Mouse (Mus musculus) forebrain, embryonic 11.5 days (tissue): ENCODE data around the gene Bud31. TPM values are rescaled to one million over a fixed set of nuclear protein-coding genes. Genes with fewer than 3 reads are reported as not detected.

Source experiments
- ATAC-seq: fragments of 200-750 bp; cut with Nextera tagmentation; replicated peaks from 2 replicates; pipeline ENCODE4 v1.8.0; 2017; ENCODE audit warnings: moderate TSS enrichment; ENCODE audit not compliant: low FRiP score
- DNase-seq: peaks from one replicate; pipeline ENCODE4 v3.0.0-alpha.2; 2017; ENCODE audit warnings: low spot score
- H3K27ac ChIP-seq: fragments of 300-500 bp; sonication (generic); 2 replicates; pipeline ENCODE4 v1.5.1; 2014; ENCODE audit warnings: low read depth, low read length
- H3K27me3 ChIP-seq: fragments of 300-500 bp; sonication (generic); 2 replicates; pipeline ENCODE4 v1.6.1; 2014; ENCODE audit warnings: mild to moderate bottlenecking, low read length, mixed read lengths; ENCODE audit not compliant: control insufficient read depth, insufficient read depth
- H3K36me3 ChIP-seq: fragments of 300-500 bp; sonication (generic); 2 replicates; pipeline ENCODE4 v1.6.1; 2014; ENCODE audit warnings: mild to moderate bottlenecking, low read length, moderate library complexity, mixed read lengths; ENCODE audit not compliant: control insufficient read depth, insufficient read depth
- H3K4me1 ChIP-seq: fragments of 300-500 bp; sonication (generic); replicated peaks from 2 replicates; pipeline ENCODE4 v1.6.1; 2014; ENCODE audit warnings: low read length, mixed read lengths; ENCODE audit not compliant: control insufficient read depth, insufficient read depth
- H3K4me2 ChIP-seq: fragments of 300-500 bp; sonication (generic); 2 replicates; pipeline ENCODE4 v1.6.1; 2014; ENCODE audit warnings: low read depth, mild to moderate bottlenecking, low read length, moderate library complexity, mixed read lengths; ENCODE audit not compliant: severe bottlenecking
- H3K4me3 ChIP-seq: fragments of 300-500 bp; sonication (generic); 2 replicates; pipeline ENCODE4 v1.5.1; 2014; ENCODE audit warnings: low read depth, low read length
- H3K9ac ChIP-seq: fragments of 300-500 bp; sonication (generic); 2 replicates; pipeline ENCODE4 v1.6.1; 2014; ENCODE audit warnings: low read length
- H3K9me3 ChIP-seq: fragments of 300-500 bp; sonication (generic); 2 replicates; pipeline ENCODE4 v1.6.1; 2016; ENCODE audit warnings: low read length, mixed read lengths; ENCODE audit not compliant: control insufficient read depth
- WGBS: fragments of 180-500 bp; shearing (Covaris S2); extraction: QIAGEN DNeasy Blood & Tissue Kit; methylation state at CpG from one replicate; pipeline ENCODE4 v1.1.7; 2014; 5-methylcytosine and 5-hydroxymethylcytosine counted together
- polyA plus RNA-seq: library from polyadenylated mRNA; unstranded; fragments of >200 nt; fragmentation: Nextera tagmentation; extraction: Ambion mirVana; gene quantifications from 2 replicates; pipeline ENCODE4 v1.2.1, GENCODE M21; 2014

Gene Bud31
- polyA plus RNA-seq, 1 experiment from 2014 or later, result 253 TPM

- H3K9me3 ChIP-seq, result no peaks in the 10 kb centered on the region
- H3K4me1 ChIP-seq, result peaks cover 9% of the 10 kb centered on the region
- no peak overlapping the region for H3K9ac ChIP-seq
- H3K4me2 ChIP-seq, result no peak overlapping the region
- H3K27me3 ChIP-seq, result no peaks in the 10 kb centered on the region
- H3K27ac ChIP-seq, result no peak overlapping the region
- ATAC-seq (no peak), DNase-seq (no peak)
- 90% methylated on average over 15 of the region's 15 CpGs for WGBS
- H3K4me3 ChIP-seq, result no peak overlapping the region
- H3K36me3 ChIP-seq, result peaks cover 3% of the 10 kb centered on the region; the same call in 1 of the 2 replicates
Measured at GRCm38 (mm10) chr5:145165184-145165583, 25.0 kb downstream of the Bud31 start.

- H3K27me3 ChIP-seq, result no peaks in the 10 kb centered on the region
- WGBS, result 1% methylated on average over 51 of the region's 51 CpGs
- H3K4me3 ChIP-seq, result peak within 1 kb of the TSS; percentile 78
- H3K4me2 ChIP-seq, result peak within 1 kb of the TSS; percentile 62
- peak within 1 kb of the TSS; percentile 86 for H3K9ac ChIP-seq
- ATAC-seq, result peak; percentile 95
- DNase-seq, result peak; percentile 99
- peaks cover 3% of the 10 kb centered on the region for H3K36me3 ChIP-seq
- peaks cover 9% of the 10 kb centered on the region for H3K4me1 ChIP-seq
- H3K9me3 ChIP-seq, result no peaks in the 10 kb centered on the region
- H3K27ac ChIP-seq, result peak within 1 kb of the TSS; percentile 54; the same call in 1 of the 2 replicates
Measured at GRCm38 (mm10) chr5:145166536-145167305, 26.6 kb downstream of the Bud31 start, which contains the start of the genes Ptcd1 and Cpsf4. Gene Ptcd1 (minus strand): TSS chr5:145167108. Gene Cpsf4 (plus strand): TSS chr5:145167213.

- H3K36me3 ChIP-seq, result peaks cover 7% of the 10 kb centered on the region
- ATAC-seq, result peak; percentile 76
- H3K9ac ChIP-seq, result peak overlapping the region; percentile 86
- no peak overlapping the region for H3K27ac ChIP-seq
- no peak for DNase-seq
- H3K4me2 ChIP-seq, result peak overlapping the region; percentile 62
- peak overlapping the region; percentile 78 for H3K4me3 ChIP-seq
- WGBS, result under 1% methylated on average over 25 of the region's 28 CpGs
- H3K9me3 ChIP-seq, result no peaks in the 10 kb centered on the region
- H3K4me1 ChIP-seq, result peaks cover 9% of the 10 kb centered on the region
- no peaks in the 10 kb centered on the region for H3K27me3 ChIP-seq
Measured at GRCm38 (mm10) chr5:145167306-145167661, 27.1 kb downstream of the Bud31 start.

GRCm38 (mm10) chr5:145178461-145178980 is 38.4 kb downstream of the Bud31 start:
- Histone ChIP-seq H3K4me2 (no peak overlapping the region), H3K4me3 (no peak overlapping the region), H3K36me3 (peaks cover 17% of the 10 kb centered on the region), H3K27me3 (no peaks in the 10 kb centered on the region), H3K9ac (no peak overlapping the region), H3K4me1 (no peaks in the 10 kb centered on the region), H3K9me3 (no peaks in the 10 kb centered on the region), H3K27ac (no peak overlapping the region)
- WGBS, result 89% methylated on average over 18 of the region's 18 CpGs
- ATAC-seq (no peak), DNase-seq (no peak)

GRCm38 (mm10) chr5:145185244-145185643 is 45.1 kb downstream of the Bud31 start:
- Histone ChIP-seq H3K9me3 (no peaks in the 10 kb centered on the region), H3K9ac (no peak overlapping the region), H3K4me3 (no peak overlapping the region), H3K27me3 (no peaks in the 10 kb centered on the region), H3K4me1 (peaks cover 2% of the 10 kb centered on the region; the same call in 1 of the 2 replicates), H3K36me3 (peaks cover 17% of the 10 kb centered on the region), H3K4me2 (no peak overlapping the region), H3K27ac (no peak overlapping the region)
- no peak for ATAC-seq
- no peak for DNase-seq
- 85% methylated on average over 2 of the region's 2 CpGs for WGBS

- Histone ChIP-seq H3K4me3 (no peak overlapping the region), H3K36me3 (peaks cover 8% of the 10 kb centered on the region), H3K4me2 (no peak overlapping the region), H3K9ac (no peak overlapping the region), H3K27me3 (no peaks in the 10 kb centered on the region), H3K27ac (no peak overlapping the region), H3K4me1 (peaks cover 8% of the 10 kb centered on the region; the same call in 1 of the 2 replicates), H3K9me3 (no peaks in the 10 kb centered on the region)
- 94% methylated on average over 6 of the region's 6 CpGs for WGBS
- ATAC-seq (no peak), DNase-seq (no peak)
Measured at GRCm38 (mm10) chr5:145189416-145189815, 49.3 kb downstream of the Bud31 start.

GRCm38 (mm10) chr5:145190373-145190772 is 50.2 kb downstream of the Bud31 start:
- peak overlapping the region; percentile 90 for H3K4me3 ChIP-seq
- H3K36me3 ChIP-seq, result peaks cover 5% of the 10 kb centered on the region
- no peaks in the 10 kb centered on the region for H3K9me3 ChIP-seq
- 62% methylated on average over 5 of the region's 5 CpGs for WGBS
- no peaks in the 10 kb centered on the region for H3K27me3 ChIP-seq
- H3K9ac ChIP-seq, result peak overlapping the region; percentile 95
- no peak overlapping the region for H3K27ac ChIP-seq
- H3K4me2 ChIP-seq, result peak overlapping the region; percentile 81
- DNase-seq (no peak), ATAC-seq (no peak)
- peaks cover 8% of the 10 kb centered on the region; the same call in 1 of the 2 replicates for H3K4me1 ChIP-seq

GRCm38 (mm10) chr5:145190875-145191798 is 51.0 kb downstream of the Bud31 start:
- ATAC-seq (peak; percentile 94), DNase-seq (peak; percentile 94)
- Histone ChIP-seq H3K27ac (peak overlapping the region; percentile 71), H3K4me1 (peaks cover 8% of the 10 kb centered on the region; the same call in 1 of the 2 replicates), H3K36me3 (no peaks in the 10 kb centered on the region; the same call in none of the 2 replicates), H3K27me3 (no peaks in the 10 kb centered on the region), H3K4me3 (peak overlapping the region; percentile 90), H3K9ac (peak overlapping the region; percentile 95), H3K4me2 (peak overlapping the region; percentile 81), H3K9me3 (no peaks in the 10 kb centered on the region)
- WGBS, result under 1% methylated on average over 41 of the region's 41 CpGs
